Mouse (Mus musculus) heart, postnatal 0 days (tissue): ENCODE results near the gene Fgd5.

Experiments used
- CTCF ChIP-seq: IDR thresholded peaks from 2 replicates; pipeline ENCODE4 v1.5.1; 2016; ENCODE audit warnings: antibody characterized with exemption, control low read depth, low read depth
- EP300 ChIP-seq: IDR thresholded peaks from 2 replicates; pipeline ENCODE4 v1.6.1; 2016; ENCODE audit warnings: antibody characterized with exemption, low read depth

GRCm38 (mm10) chr6:92042055-92042454, 63.4 kb downstream of the Fgd5 start:
- no peak for TF ChIP-seq EP300
- TF ChIP-seq CTCF = no peak
